Mouse (Mus musculus) myocyte (in vitro differentiated cells): ENCODE results near the gene Cdiptos.

Source experiments
- CEBPB ChIP-seq: IDR thresholded peaks from 2 replicates; pipeline ENCODE4 v1.6.1; 2011; ENCODE audit warnings: mild to moderate bottlenecking, moderate library complexity; ENCODE audit not compliant: poor library complexity, insufficient read depth, severe bottlenecking
- E2F4 ChIP-seq: IDR thresholded peaks from one replicate; pipeline ENCODE4 v1.6.1; 2011; ENCODE audit warnings: mild to moderate bottlenecking, control low read depth, moderate library complexity; ENCODE audit not compliant: insufficient read depth
- MAX ChIP-seq: IDR thresholded peaks from one replicate; pipeline ENCODE4 v1.6.1; 2011; ENCODE audit warnings: low read depth, mild to moderate bottlenecking, control low read depth
- MYOD1 ChIP-seq, 3 experiments: IDR thresholded peaks; one replicate each; pipeline ENCODE4 v1.6.1; 2011; ENCODE audit warnings: control low read depth in 2 of 3, low read depth in 2 of 3, mild to moderate bottlenecking in 2 of 3, moderate library complexity in 1 of 3; ENCODE audit not compliant: insufficient read length in 2 of 3, control insufficient read depth in 1 of 3
- POLR2A ChIP-seq: IDR thresholded peaks from one replicate; pipeline ENCODE4 v1.6.1; 2011; ENCODE audit warnings: low read depth, mild to moderate bottlenecking, control low read depth, moderate library complexity; ENCODE audit not compliant: insufficient read length
- POLR2AphosphoS2 ChIP-seq: IDR thresholded peaks from one replicate; pipeline ENCODE4 v1.6.1; 2011; ENCODE audit warnings: low read depth, control low read depth; ENCODE audit not compliant: insufficient read length
- TCF3 ChIP-seq: IDR thresholded peaks from one replicate; pipeline ENCODE4 v1.6.1; 2011; ENCODE audit warnings: low read depth, control low read depth; ENCODE audit not compliant: insufficient read length
- USF1 ChIP-seq: IDR thresholded peaks from one replicate; pipeline ENCODE4 v1.6.1; 2011; ENCODE audit warnings: low read depth, mild to moderate bottlenecking, control low read depth, moderate library complexity

GRCm38 (mm10) chr7:127016481-127016485 lies 40.4 kb upstream of the Cdiptos start, which contains the start of gene Pagr1b:
- TF ChIP-seq E2F4 (no peak), CEBPB (no peak), POLR2A (no peak), POLR2AphosphoS2 (no peak), USF1 (no peak), TCF3 (no peak), MYOD1 (IDR thresholded peaks at IDR 0.05; ENCODE audit: control insufficient read depth in 1 of 3, insufficient read length in 2 of 3, low read depth in 2 of 3) (no peak), MAX (no peak)
